Mouse (Mus musculus) hindbrain, embryonic 13.5 days (tissue): ENCODE results near the gene Gm20388. TPM values are rescaled to one million over a fixed set of nuclear protein-coding genes. Genes with fewer than 3 reads are reported as not detected.

Source experiments
- ATAC-seq: fragments of 200-750 bp; cut with Nextera tagmentation; 2 replicates; pipeline ENCODE4 v1.8.0; 2017; ENCODE audit warnings: moderate TSS enrichment; ENCODE audit not compliant: low FRiP score
- H3K27ac ChIP-seq: fragments of 300-500 bp; sonication (generic); 2 replicates; pipeline ENCODE4 v1.5.1; 2015; ENCODE audit warnings: inconsistent platforms, mild to moderate bottlenecking, moderate library complexity
- H3K27me3 ChIP-seq: fragments of 300-500 bp; sonication (generic); 2 replicates; pipeline ENCODE4 v1.6.1; 2015; ENCODE audit warnings: mild to moderate bottlenecking, inconsistent platforms
- H3K36me3 ChIP-seq: fragments of 300-500 bp; sonication (generic); 2 replicates; pipeline ENCODE4 v1.6.1; 2015; ENCODE audit warnings: mild to moderate bottlenecking, inconsistent platforms
- H3K4me1 ChIP-seq: fragments of 300-500 bp; sonication (generic); replicated peaks from 2 replicates; pipeline ENCODE4 v1.6.1; 2015; ENCODE audit warnings: inconsistent platforms
- H3K4me2 ChIP-seq: fragments of 300-500 bp; sonication (generic); 2 replicates; pipeline ENCODE4 v1.6.1; 2015; ENCODE audit warnings: inconsistent platforms, mild to moderate bottlenecking, moderate library complexity
- H3K4me3 ChIP-seq: fragments of 300-500 bp; sonication (generic); 2 replicates; pipeline ENCODE4 v1.5.1; 2015; ENCODE audit warnings: mild to moderate bottlenecking, inconsistent platforms
- H3K9ac ChIP-seq: fragments of 300-500 bp; sonication (generic); 2 replicates; pipeline ENCODE4 v1.6.1; 2015; ENCODE audit warnings: mild to moderate bottlenecking, inconsistent platforms
- H3K9me3 ChIP-seq: fragments of 300-500 bp; sonication (generic); 2 replicates; pipeline ENCODE4 v1.6.1; 2016; ENCODE audit warnings: inconsistent platforms
- WGBS: fragments of 180-500 bp; shearing (Covaris S2); methylation state at CpG from one replicate; pipeline ENCODE4 v1.1.7; 2015; 5-methylcytosine and 5-hydroxymethylcytosine counted together
- polyA plus RNA-seq: library from polyadenylated mRNA; unstranded; fragments of >200 nt; fragmentation: Nextera tagmentation; extraction: Ambion mirVana; gene quantifications from 2 replicates; pipeline ENCODE4 v1.2.1, GENCODE M21; 2015

Gm20388 gene
- polyA plus RNA-seq, 1 experiment from 2014 or later = 1.9 TPM

GRCm38 (mm10) chr8:120227891-120228591, 317.4 kb downstream of the Gm20388 start, which contains the start of gene Gse1:
Gene Gse1 (plus strand): TSS chr8:120228456.
- Histone ChIP-seq H3K4me2 (peak within 1 kb of the TSS; percentile 90), H3K9ac (peak within 1 kb of the TSS; percentile 77), H3K9me3 (no peaks in the 10 kb centered on the region), H3K4me3 (peak within 1 kb of the TSS; percentile 62), H3K27ac (peak within 1 kb of the TSS; percentile 81), H3K27me3 (peaks cover 30% of the 10 kb centered on the region), H3K36me3 (no peaks in the 10 kb centered on the region), H3K4me1 (peaks cover 78% of the 10 kb centered on the region)
- 2% methylated on average over 19 of the region's 52 CpGs for WGBS
- peak; percentile 58; the same call in 1 of the 2 replicates for ATAC-seq

DNA sequence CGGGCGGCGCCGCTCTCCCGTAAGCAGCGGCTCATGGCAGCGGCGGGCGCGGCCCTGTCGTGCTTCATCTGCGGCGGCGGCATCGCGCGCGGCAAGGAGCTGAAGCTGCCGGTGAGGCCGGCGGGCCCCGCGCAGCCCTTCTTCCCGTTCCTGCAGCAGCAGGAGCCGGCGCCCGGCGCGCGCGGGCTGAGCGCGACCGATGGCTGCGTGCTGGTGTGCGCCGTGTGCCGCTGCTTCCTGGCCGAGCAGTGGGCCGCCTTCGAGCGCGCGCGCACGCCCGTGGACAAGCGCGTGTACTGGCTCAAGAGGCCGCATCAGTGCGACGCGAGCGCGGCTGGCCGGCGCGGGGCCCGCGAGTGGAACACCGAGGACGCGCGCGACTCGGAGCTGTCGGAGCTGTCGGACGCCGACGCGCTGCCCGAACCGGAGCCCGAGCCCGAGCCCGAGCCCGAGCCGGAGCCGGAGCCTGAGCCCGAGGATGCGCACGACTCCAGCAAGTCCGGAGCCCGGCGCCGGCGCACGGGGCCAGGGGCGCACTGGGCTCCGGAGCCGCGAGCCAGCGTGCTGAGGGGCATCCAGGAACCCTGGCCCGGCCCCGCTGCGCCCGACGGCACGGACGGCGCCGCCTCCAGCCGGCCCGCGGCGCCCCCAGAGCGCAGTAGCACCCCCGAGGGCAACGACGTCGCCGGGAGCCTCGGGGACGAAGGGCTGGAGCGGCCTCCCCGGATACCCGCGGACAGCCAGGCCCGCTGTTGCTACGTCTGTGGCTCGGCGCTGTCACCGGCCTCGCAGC, 318.3 kb downstream of the Gm20388 start:
- H3K27ac ChIP-seq = peak overlapping the region; percentile 81
- peak overlapping the region; percentile 77 for H3K9ac ChIP-seq
- peaks cover 84% of the 10 kb centered on the region for H3K4me1 ChIP-seq
- H3K9me3 ChIP-seq = no peaks in the 10 kb centered on the region
- ATAC-seq = peak; percentile 11; the same call in 1 of the 2 replicates
- peak overlapping the region; percentile 62 for H3K4me3 ChIP-seq
- peaks cover 35% of the 10 kb centered on the region for H3K27me3 ChIP-seq
- no peaks in the 10 kb centered on the region for H3K36me3 ChIP-seq
- under 1% methylated on average over 89 of the region's 125 CpGs for WGBS
- H3K4me2 ChIP-seq = peak overlapping the region; percentile 90

GRCm38 (mm10) chr8:120229574-120229916, 318.9 kb downstream of the Gm20388 start:
- Histone ChIP-seq H3K4me2 (peak overlapping the region; percentile 90), H3K27ac (no peak overlapping the region), H3K4me3 (peak overlapping the region; percentile 62), H3K9ac (peak overlapping the region; percentile 77), H3K4me1 (peaks cover 87% of the 10 kb centered on the region), H3K27me3 (peaks cover 35% of the 10 kb centered on the region), H3K9me3 (no peaks in the 10 kb centered on the region), H3K36me3 (no peaks in the 10 kb centered on the region)
- WGBS = 1% methylated on average over 22 of the region's 22 CpGs
- no peak for ATAC-seq

DNA sequence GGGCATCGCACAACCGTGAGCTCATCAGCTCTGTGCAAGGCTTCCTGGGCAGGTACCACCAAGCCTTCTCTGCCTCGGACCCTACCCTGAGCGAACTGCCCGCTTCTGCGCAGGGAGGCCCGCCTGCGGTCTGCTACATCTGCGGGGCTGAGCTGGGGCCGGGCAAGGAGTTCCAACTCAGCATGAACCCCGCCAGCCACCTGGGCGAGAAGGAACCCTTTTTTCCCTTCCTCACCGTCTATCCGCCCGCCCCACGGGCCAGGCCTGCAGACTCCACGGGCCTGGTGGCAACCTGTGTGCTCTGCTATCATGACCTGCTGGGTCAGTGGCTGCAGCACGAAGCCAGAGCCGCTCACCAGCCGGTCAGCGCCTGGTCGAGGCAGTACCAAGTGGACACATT, 319.4 kb downstream of the Gm20388 start:
- Histone ChIP-seq H3K9ac (peak overlapping the region; percentile 77), H3K27me3 (peaks cover 35% of the 10 kb centered on the region), H3K27ac (no peak overlapping the region), H3K4me1 (peaks cover 87% of the 10 kb centered on the region), H3K4me3 (peak overlapping the region; percentile 62), H3K4me2 (peak overlapping the region; percentile 90), H3K9me3 (no peaks in the 10 kb centered on the region), H3K36me3 (no peaks in the 10 kb centered on the region)
- WGBS = 7% methylated on average over 22 of the region's 22 CpGs
- no peak for ATAC-seq

DNA sequence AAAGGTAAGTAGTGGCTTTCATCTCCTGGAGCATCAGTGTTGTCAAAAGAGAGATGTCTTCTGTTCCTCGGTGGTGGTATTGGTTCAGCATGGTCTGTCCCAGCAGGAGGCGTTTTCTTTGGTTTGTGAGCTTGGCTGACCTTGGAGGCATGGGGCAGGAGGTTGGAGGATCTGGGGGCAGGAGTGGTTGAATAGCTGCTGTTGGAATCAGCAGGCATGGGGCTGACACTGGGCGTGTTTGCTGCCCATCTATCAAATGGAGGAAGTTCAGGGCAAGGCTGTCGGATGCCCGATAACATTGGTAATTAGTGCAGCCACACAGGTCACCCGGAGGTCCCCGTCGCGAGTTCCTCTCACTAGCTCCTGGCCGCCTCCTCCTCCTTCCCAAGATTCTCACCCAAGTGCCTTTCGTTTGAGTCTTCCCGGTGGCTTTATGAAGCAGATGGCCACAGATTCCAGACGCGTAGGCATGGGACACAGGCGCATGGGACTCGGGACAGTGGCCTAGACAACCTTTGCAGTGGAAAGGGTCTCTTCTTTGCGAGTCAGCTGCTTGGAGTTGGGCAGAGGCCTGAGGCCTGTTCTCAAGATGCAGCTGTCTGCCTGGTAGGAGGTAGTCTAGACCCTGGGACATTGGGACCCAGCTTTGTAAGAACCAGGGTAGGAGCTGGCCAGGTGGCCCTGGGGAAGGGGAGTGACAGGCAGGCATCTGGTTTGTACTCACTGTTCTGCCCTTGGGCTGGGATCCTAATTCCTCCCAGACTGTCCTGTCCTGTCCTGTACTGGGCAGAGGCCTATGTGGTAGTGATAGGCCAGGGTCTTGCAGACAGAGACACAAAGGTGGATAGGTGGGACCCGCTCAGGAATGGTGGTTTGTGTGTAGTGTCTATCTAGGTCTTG, 320.3 kb downstream of the Gm20388 start:
- Histone ChIP-seq H3K4me1 (peaks cover 82% of the 10 kb centered on the region), H3K9me3 (no peaks in the 10 kb centered on the region), H3K9ac (peak overlapping the region; percentile 77), H3K27me3 (peaks cover 39% of the 10 kb centered on the region), H3K27ac (no peak overlapping the region), H3K36me3 (no peaks in the 10 kb centered on the region), H3K4me3 (peak overlapping the region; percentile 62), H3K4me2 (peak overlapping the region; percentile 90)
- no peak for ATAC-seq
- whole genome bisulfite sequencing = 21% methylated on average over 18 of the region's 18 CpGs

DNA sequence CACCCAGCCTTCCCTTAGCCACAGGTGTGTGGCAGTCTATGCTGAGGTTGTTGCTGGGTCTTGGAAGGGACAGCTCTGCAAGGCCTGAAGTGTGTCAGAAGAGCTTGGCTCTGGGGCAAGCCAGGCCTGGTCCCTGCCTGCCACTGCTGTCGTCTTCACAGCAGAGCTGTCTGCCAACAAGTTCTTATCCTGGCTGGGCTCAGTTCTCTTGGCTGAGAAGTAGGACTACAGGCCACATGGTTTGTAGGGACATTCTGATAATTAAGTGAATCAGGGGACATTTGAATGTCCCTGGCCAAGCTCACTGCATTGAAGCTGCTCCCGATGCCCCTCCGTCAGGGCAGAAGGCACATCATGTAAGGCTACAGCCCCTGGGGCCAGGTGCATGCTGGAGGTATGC, 321.2 kb downstream of the Gm20388 start:
- Histone ChIP-seq H3K9ac (peak overlapping the region; percentile 71), H3K9me3 (no peaks in the 10 kb centered on the region), H3K4me3 (peak overlapping the region; percentile 62), H3K27ac (no peak overlapping the region), H3K4me2 (peak overlapping the region; percentile 90), H3K27me3 (peaks cover 39% of the 10 kb centered on the region), H3K36me3 (no peaks in the 10 kb centered on the region), H3K4me1 (peaks cover 75% of the 10 kb centered on the region)
- 63% methylated on average over 3 of the region's 3 CpGs for WGBS
- no peak for ATAC-seq

DNA sequence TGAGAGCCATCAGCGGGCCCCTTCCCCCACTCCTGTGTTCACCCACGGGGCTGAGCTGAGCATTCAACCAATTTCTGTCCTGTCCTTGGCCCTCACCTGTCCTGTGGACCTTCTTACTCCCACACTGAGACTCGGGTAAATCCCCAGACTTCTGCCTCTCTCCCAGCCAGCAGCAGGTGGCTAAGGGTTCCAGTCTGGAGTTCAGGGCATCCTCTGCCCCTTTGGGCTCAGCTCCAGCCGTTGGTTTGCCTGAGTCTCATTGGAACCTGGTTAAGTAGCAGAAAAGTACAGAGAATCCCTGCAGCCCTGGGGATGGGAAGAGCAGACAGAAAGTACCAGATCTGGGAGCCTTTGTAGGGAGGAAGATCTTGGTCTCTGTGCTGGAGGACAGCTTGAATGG, 321.8 kb downstream of the Gm20388 start:
- H3K9ac ChIP-seq = peak overlapping the region; percentile 71
- H3K4me1 ChIP-seq = peaks cover 69% of the 10 kb centered on the region
- no peak for ATAC-seq
- peak overlapping the region; percentile 90 for H3K4me2 ChIP-seq
- 51% methylated on average over 4 of the region's 4 CpGs for WGBS
- H3K4me3 ChIP-seq = peak overlapping the region; percentile 62
- H3K9me3 ChIP-seq = no peaks in the 10 kb centered on the region
- peak overlapping the region; percentile 60 for H3K27ac ChIP-seq
- no peaks in the 10 kb centered on the region for H3K36me3 ChIP-seq
- H3K27me3 ChIP-seq = peaks cover 39% of the 10 kb centered on the region

GRCm38 (mm10) chr8:120232913-120233312, 322.3 kb downstream of the Gm20388 start:
- Histone ChIP-seq H3K27ac (peak overlapping the region; percentile 60; the same call in 1 of the 2 replicates), H3K27me3 (peaks cover 39% of the 10 kb centered on the region), H3K9me3 (no peaks in the 10 kb centered on the region), H3K4me1 (peaks cover 64% of the 10 kb centered on the region), H3K36me3 (no peaks in the 10 kb centered on the region), H3K9ac (peak overlapping the region; percentile 71), H3K4me2 (peak overlapping the region; percentile 90), H3K4me3 (peak overlapping the region; percentile 62)
- WGBS = 21% methylated on average over 13 of the region's 13 CpGs
- no peak for ATAC-seq

DNA sequence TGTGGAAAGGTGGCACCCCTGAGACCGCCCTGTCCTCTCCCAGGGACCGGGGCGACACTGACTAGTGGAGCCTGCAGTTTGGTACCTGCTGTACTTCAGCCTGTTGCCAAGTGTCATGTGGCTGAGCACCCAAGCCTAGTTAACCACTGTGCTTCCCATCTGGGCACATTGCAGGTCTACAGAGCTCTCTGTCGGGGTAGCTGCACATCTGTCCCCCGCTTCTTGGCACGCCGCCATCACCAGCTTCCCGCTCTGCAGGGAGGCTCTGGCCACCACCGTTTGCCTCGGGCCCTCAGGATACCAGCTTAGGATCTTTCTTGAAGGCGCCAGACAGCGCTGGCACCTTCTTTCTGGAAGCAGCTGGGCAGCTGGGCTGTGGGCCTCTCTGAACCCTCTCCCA, 323.8 kb downstream of the Gm20388 start:
- ATAC-seq = no peak
- Histone ChIP-seq H3K27ac (peak overlapping the region; percentile 40; the same call in 1 of the 2 replicates), H3K4me3 (no peak overlapping the region), H3K4me1 (peaks cover 59% of the 10 kb centered on the region), H3K9me3 (no peaks in the 10 kb centered on the region), H3K27me3 (peaks cover 36% of the 10 kb centered on the region), H3K36me3 (no peaks in the 10 kb centered on the region), H3K9ac (peak overlapping the region; percentile 56; the same call in 1 of the 2 replicates), H3K4me2 (no peak overlapping the region)
- 53% methylated on average over 12 of the region's 12 CpGs for WGBS

GRCm38 (mm10) chr8:120234866-120235265, 324.2 kb downstream of the Gm20388 start:
- Histone ChIP-seq H3K36me3 (no peaks in the 10 kb centered on the region), H3K27me3 (peaks cover 31% of the 10 kb centered on the region), H3K4me1 (peaks cover 55% of the 10 kb centered on the region), H3K27ac (peak overlapping the region; percentile 40; the same call in 1 of the 2 replicates), H3K9me3 (no peaks in the 10 kb centered on the region), H3K9ac (peak overlapping the region; percentile 56; the same call in 1 of the 2 replicates), H3K4me2 (no peak overlapping the region), H3K4me3 (no peak overlapping the region)
- WGBS = 68% methylated on average over 8 of the region's 8 CpGs
- ATAC-seq = no peak

- no peak for ATAC-seq
- H3K4me2 ChIP-seq = no peak overlapping the region
- WGBS = 95% methylated on average over 4 of the region's 4 CpGs
Observed at GRCm38 (mm10) chr8:120243222-120243621, 332.6 kb downstream of the Gm20388 start.

More at GRCm38 (mm10) chr8:120243222-120243621, 332.6 kb downstream of the Gm20388 start:
- Histone ChIP-seq H3K9ac (no peak overlapping the region), H3K4me3 (no peak overlapping the region), H3K27me3 (no peaks in the 10 kb centered on the region), H3K36me3 (no peaks in the 10 kb centered on the region; the same call in 1 of the 2 replicates), H3K9me3 (no peaks in the 10 kb centered on the region), H3K4me1 (no peaks in the 10 kb centered on the region), H3K27ac (no peak overlapping the region)
